Mouse (Mus musculus): Measurements from ENCODE around the gene Tmem232. TPM values are rescaled to one million over a fixed set of nuclear protein-coding genes. Genes with fewer than 3 reads are reported as not detected.
"Not testable (repeated sequence)": the region's sequence is repeated elsewhere in the genome, so short reads cannot be mapped to it uniquely, and the experiment has no call there.

Tmem232 gene
- total RNA-seq (2021), result not detected

DNA sequence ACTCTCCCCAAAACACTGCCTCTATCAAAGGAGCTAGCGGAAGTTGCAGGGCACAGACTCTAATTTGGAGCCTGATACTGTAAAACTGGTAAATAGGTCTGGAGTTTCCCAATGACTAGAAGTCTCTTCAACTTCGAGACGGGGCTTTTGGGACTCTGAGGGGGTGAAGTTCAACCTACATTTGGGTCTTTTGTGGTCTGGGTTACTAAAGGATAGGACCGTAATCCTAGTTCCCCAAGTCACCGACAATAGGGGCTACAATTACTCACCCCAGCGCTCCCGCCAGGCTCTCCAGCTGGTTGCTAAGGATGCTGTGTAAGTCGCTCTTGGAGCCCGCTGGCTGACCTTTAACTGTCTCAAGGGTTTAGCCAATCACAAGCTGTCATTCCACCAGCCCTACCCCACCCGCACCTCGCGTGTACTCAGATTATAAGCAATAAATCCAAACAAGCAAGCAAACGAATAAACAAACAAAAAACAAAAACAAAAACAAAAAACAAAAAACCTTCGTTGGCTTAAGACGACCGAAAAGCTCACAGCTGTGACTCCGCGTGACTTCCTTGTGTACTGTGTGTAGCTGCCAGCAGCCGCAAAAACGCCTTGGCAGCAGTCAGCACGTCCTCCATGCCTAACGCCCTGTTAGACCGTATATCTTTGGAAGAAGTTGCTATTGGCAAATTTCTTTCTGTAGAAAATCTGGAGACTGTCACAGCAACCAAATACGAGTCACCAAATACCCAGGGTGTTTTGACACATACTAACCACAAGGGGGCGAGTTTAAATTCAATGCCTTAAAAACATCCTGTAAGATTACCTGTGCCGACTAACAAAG is at the start of gene Tmem232:
Gene Tmem232 (minus strand): TSS at position 342 of the 832 bp plus-strand sequence.
- intact Hi-C loops (cut with DNase I), result no loop called here
- DNase-seq (ENCODE audit: low spot score), result peak; percentile 21

DNA sequence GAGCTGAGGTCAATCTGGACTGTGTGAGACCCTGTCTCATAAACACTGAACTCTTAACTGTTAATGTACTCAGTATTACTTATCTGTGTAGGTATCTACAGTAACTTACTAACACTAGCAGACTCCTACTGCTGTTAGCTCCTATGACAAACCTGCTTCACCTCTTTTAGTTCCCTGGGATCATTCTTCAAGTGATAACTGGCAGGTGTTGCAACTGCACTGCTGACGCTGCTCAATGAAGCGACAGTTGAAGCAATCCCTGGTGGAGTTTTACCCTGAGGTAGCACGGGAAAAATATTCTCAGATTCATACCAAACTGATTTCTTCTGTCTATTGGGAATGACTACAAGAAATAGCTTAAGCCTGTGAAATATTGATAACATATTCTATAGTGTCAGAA is 46.3 kb upstream of the Tmem232 start:
- intact Hi-C loops (cut with DNase I), result no loop called here
- DNase-seq (ENCODE audit: low spot score), result no peak

DNA sequence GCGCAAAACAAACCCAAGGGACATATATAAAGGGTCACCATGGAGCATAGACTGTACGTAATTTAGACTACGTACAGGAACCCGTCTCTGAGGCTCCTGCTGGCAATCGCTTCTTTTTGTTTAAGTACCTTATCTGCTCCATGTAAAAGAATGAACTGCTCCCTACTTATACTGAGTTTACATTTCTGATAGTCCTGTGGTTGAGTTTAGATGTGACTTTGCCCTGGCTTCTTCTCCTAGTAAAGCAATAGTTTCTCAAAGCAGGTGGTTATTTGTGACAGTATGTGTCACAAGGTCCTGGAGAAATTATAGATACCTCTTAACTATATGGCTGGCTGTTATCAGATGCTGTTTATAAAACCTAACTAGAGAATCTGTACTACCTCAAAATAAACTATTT is 40.9 kb upstream of the Tmem232 start:
- DNase-seq (ENCODE audit: low spot score), result no peak
- intact Hi-C loops (cut with DNase I), result no loop called here

DNA sequence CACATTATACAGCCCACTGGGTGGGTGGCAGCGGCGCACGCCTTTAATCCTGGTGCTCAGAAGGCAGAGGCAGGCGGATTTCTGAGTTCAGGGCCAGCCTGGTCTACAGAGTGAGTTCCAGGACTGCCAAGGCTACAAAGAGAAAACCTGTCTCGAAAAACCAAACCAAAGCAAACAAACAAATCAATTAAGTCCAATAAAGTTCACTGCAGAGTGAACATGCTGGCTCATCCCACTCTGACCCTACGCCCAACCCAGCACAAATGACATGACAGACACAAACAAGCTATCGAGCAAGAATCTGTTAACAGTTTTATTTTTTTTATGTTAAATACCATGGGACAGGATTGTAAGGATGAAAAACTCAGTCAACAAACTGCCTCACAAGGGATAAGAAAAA is 39.2 kb upstream of the Tmem232 start:
- no peak for DNase-seq (ENCODE audit: low spot score)
- intact Hi-C loops (cut with DNase I), result no loop called here

DNA sequence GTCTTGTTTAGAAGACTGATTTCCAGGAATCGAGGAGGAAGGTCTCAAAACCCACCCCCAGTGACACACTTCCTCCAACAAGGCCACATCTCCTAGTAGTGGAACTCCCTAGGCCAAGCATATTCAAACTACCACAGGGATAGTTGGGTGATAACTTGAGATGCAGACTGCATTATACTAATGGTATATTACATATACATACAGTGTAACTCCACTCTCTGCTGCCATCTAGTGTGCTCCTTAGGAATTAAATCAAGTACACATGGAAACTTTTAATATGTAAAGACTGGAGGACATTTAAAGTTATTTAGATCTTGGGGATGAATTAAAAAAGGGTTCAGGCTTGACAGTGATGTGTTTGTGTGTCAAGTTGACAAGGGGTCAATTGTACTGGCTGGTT is 34.8 kb upstream of the Tmem232 start:
- DNase-seq (ENCODE audit: low spot score), result no peak
- intact Hi-C loops (cut with DNase I), result no loop called here

DNA sequence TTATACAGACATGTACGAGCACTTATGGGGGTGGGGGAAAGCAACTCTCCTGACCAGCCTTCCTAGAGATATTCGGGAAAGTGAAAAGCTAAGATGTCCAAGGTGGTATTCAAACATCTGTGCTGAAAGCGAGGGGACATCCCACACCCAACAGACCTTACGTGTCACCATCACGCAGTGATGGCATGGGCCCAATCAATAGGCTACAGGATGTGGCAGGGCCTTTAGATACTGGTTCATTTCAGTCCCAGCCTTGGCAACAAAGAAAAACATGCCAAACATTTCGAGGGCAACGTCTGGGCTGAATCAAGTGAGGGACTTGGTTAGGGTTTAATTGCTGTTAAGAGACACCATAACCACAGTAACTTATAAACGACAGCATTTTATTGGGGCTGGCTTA is 34.3 kb upstream of the Tmem232 start:
- intact Hi-C loops (cut with DNase I), result no loop called here
- no peak for DNase-seq (ENCODE audit: low spot score)

DNA sequence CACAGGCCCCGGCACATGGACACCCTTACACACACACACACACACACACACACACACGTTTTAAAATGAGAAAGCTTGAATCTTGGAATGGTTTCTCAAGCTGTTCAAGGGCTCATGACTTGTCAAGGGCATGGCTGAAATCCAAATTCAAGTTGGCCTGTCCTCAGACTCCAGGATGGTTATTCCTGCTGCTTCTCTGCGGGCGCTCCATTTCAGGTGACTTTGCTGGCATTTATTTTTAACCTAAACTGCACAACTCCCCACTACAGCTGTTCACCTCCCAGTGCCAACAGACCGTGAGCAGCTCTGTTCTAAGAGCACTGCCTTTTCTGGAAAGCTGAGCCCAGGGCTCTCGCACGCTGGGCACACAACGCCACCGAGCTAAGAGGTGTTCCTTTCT is 31.3 kb upstream of the Tmem232 start:
- intact Hi-C loops (cut with DNase I), result no loop called here
- DNase-seq (ENCODE audit: low spot score), result no peak

DNA sequence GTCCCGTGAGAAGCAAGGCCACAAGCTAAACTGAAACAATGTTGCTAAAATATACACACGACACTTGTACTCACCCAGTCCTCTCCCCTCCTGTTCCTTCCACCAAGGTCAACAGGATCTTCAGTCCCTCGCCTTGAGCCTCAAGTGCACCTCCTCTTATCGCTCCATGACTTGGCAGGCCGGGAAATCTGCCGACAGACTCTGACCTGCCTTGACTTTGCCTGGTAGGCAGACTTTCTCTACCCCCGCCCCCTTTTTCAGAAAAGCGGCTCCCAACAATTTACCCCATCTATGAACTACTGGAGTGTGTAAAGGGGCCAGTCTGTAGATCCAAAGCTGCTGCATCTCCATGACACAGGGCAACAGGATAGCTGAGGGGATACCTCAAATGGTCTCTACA is 30.9 kb upstream of the Tmem232 start:
- no peak for DNase-seq (ENCODE audit: low spot score)
- intact Hi-C loops (cut with DNase I), result no loop called here

DNA sequence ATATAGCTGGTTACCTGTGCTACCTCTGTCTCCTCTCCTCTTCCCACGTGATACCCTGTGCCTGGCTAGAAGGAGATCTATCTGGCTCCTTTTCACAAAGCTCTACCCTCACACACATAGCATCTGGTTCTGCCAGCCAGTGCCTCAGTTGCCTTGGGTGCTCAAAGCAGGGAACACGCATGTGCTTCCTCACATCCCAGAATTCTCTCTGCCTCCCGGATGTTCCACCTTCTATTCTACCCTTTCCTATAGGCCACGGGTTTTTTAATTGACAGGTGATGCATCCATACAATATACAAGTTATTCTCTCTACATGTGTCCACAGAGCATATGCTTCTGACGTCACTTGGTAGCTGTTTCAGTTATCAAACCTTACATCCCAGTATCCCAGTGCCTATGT is 23.6 kb upstream of the Tmem232 start:
- DNase-seq (ENCODE audit: low spot score), result no peak

DNA sequence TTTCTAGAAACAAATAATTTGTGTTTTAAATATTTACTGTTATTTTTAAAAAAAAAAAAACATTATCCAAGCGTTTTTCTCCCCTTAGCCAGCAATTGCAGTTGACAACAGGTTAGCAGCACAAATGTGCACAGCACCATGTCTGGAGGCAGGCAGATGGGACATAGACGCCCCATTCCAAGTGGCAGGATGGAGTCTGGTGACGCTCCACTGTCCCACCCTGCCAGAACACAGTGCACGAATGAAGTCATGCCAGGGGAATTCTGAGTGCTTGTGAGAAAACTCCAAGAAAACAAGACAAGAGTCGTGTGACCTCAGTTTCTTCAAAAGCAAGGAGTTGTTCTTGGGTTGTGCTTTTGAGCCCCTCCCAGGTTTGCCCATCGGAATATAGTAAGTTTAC is 22.8 kb upstream of the Tmem232 start:
- intact Hi-C loops (cut with DNase I), result loop anchor here (5.0 kb wide), 1 partner anchor 491 kb away; no protein-coding TSS in a partner anchor
- DNase-seq (ENCODE audit: low spot score), result no peak

More for the DNA sequence above, 23.6 kb upstream of the Tmem232 start:
- intact Hi-C loops (cut with DNase I), result loop anchor here (5.0 kb wide), 1 partner anchor 492 kb away; no protein-coding TSS in a partner anchor

DNA sequence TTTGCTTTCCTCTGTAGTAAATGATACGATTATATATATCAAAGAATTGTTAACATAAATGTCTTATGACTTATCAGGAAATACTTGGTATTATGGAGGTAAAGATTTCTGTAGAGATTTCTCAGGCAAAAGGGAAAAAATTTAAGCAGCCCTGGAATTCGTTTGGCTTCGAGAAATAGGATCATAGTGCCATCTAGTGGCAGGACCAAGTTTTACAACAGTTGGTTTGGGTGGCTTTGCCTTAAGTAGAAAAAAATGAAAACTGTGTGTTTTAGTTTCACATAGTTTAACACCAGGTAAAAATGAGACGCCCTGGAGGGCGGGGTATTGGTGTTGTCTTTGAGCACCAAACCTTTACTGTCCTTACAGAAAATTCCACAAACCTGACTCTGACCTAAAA is 22.2 kb upstream of the Tmem232 start:
- no peak for DNase-seq (ENCODE audit: low spot score)
- intact Hi-C loops (cut with DNase I), result loop anchor here (5.0 kb wide), 1 partner anchor 490 kb away; no protein-coding TSS in a partner anchor

DNA sequence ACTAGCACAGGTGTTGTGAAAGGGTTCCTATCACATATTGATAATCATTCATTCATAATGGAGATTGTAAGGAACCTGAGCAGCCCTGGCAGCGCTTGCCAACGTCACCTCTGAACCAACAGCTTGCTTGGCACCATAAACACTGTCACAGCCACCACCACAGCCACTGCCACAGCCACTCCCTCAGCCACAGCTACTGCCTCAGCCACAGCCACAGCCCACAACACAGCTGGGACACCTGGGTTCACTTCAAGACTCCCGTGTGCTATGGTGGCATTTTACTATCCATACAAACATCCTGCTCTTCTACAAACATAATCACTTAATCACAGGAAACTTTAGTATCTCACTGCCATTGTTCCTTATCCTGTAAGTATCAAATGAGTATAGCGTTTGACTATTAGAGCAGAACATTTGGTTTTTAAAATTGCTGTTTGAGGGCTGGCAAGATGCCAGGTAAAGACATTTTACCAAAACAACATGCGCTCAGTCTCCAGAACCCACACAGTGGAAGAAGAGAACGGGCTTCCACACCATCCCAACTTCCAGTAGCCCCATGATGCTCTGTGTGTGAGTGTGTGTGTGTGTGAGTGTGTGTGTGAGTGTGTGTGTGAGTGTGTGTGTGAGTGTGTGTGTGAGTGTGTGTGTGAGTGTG is 20.9 kb upstream of the Tmem232 start:
- no peak for DNase-seq (ENCODE audit: low spot score)
- intact Hi-C loops (cut with DNase I), result loop anchor here (5.0 kb wide), 1 partner anchor 489 kb away; no protein-coding TSS in a partner anchor

DNA sequence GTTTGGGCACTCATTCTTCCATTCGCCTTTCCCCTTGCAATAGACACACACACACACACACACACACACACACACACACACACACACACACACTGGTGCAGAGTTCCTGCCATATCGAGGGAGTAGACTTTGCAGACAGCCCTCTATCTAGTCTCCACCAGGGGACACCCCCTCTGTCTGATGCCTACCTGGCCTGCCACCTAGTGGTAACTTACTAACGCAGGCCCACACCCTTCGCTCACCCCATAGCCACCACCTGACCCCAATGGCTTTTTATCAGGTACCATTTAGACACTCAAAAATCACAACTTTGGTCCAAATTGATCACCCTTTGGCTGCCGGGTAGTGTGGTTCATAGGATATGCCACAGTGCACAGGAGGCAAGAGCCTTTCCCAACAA is 18.7 kb upstream of the Tmem232 start:
- intact Hi-C loops (cut with DNase I), result no loop called here
- DNase-seq (ENCODE audit: low spot score), result no peak

DNA sequence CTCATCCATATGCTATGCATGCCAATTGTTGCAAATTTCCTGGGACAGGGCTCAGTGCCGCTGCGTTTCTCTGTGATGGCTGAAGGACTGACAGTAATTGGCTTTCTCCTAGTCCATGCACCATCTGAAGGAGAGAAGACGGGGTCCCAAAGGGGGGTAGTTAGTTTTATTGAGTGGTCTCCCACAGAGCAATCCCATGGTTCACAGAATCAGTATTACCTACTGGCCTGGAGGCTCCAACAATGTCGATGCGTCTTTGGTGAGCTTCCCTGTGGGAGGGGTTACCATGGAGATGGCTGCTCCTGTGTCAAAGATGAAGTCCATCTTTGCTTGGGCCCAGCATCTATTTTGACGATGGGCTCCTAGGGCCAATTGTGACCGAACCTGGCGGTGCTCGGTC is 18.2 kb upstream of the Tmem232 start:
- DNase-seq (ENCODE audit: low spot score), result no peak
- intact Hi-C loops (cut with DNase I), result no loop called here

DNA sequence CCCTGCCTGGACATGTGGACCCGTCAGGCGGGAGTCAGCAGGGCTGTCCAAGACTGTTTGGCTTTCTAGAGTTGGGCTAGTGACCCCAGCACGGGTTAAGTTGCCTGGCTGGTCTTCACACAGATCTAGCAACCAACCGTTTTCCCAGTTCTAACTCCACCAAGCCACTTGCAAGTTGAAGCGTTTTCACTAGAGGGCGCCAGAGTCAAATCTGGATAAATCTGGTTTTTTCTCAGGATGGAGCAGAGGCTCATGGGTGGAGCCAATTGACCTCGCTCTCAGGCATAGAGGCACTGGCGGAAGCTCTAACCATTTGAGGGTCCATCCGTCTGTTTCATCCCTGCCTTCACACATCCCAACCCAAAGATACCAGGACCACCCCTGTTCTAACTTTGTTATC is 17.6 kb upstream of the Tmem232 start:
- intact Hi-C loops (cut with DNase I), result no loop called here
- no peak for DNase-seq (ENCODE audit: low spot score)

DNA sequence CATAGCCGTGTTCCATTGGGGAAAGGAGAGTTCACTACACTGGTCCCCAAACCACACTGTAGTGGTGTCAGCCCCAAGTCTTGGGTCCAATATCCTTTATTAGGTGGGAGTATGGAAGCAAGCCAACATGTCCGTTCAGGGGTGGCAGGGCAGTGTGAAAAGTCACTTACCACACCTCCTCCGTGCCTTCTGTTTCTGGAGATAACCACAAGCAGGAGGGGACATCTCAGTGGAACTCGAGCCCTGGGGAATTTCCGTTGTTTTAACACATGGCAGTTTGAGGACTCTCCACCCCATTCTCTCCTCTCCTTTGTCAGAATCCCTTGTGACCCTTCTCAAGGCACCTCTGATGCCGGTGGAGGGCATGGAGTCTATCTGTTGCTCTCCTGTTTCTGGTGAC is 16.6 kb upstream of the Tmem232 start:
- no peak for DNase-seq (ENCODE audit: low spot score)
- intact Hi-C loops (cut with DNase I), result no loop called here

DNA sequence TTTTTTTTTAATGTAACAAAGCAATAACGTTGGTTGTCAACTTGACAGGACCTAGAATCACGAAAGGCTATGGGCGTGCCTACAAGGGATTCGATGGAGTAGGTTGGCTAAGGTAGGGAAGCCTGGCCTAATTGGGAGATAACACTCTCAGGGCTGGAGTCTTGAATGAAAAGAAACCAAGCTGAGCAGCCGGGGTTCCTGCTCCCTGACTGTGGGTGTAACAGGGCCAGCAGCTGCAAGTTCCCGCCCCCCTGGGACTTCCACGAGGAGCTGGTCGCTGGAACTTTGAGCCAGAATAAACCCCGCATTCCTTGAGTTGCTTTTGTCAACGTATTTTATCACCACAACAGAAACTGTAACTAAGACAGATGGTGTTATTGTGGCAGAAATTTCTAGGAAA is 16.2 kb upstream of the Tmem232 start:
- no peak for DNase-seq (ENCODE audit: low spot score)
- intact Hi-C loops (cut with DNase I), result no loop called here

DNA sequence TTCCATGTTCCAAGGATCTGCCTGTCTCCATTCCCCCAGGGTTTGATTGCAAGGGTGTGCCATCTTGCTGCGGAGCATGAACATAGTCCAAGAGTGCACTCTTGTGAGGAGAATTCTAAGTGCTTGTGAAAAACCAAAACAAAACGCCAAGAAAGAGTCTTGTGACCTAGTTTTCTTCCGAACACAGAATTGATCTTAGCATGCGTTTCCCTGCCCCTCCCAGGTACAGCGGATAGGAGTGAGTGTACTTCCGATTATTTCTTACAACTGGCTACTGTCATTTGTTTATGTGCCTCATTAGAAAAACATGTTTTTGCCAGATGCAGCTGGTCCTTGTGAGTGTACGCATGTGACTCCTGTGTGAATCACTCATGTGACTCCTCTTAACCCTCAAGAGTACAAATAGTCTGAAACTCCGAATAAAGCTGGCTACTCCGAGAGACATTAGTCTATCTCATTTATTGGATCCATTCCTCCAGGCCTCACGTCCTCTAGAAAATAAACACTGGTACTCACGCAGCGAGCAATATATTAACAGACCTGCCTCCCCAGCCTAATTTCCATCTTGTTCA is 11.9 kb upstream of the Tmem232 start:
- intact Hi-C loops (cut with DNase I), result no loop called here
- DNase-seq (ENCODE audit: low spot score), result no peak

DNA sequence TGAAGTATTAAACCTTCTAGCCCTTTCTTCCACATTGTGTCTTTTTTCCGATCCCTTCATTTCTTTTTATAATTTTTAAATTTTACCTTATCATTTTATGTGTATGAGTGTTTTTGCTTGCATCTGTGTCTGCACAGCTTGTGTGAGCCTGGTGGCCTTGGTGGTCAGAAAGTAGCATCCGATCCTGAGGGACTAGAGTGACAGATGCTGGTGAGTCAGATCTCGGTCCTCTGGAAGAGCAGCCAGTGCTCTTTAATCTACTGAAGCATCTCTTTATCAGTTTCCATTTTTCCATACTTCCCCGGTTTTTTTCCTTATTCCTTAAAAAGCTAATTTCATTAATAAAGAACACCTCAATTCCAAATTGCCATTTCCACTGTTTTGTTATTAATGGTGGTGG is 9.8 kb upstream of the Tmem232 start:
- no peak for DNase-seq (ENCODE audit: low spot score)
- intact Hi-C loops (cut with DNase I), result no loop called here

DNA sequence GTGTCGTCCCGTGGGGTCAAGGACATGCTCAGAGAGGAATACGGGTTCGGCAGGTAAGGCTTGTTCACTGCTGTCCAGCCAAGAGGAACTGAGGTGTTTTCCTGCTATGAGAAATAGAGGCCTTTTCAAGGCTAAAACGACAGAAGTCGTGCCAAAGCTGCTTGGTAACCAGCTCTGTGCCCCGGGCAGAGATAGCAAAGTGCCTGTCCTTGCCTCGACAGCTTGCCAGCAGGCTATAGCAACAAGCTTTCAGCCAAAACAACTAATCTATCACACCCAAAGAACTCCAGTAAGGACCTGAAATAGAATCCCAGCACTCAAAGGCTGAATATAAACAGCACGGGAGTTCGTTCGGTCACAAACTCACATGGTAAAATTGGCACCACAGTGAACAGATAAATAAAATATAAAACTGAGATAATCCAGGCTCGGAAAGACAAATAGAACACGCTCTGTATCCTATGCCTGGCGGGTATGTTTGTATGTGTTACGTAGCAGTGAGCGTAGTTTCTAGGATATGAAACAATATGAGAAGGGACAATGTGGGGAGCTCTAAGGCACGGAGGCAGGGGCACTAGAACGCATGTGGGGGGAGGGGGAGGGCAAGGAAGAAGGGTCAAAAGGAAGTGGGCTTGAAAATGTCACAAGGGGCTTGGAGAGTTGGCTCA is 8.2 kb upstream of the Tmem232 start:
- DNase-seq (ENCODE audit: low spot score), result no peak
- intact Hi-C loops (cut with DNase I), result no loop called here

DNA sequence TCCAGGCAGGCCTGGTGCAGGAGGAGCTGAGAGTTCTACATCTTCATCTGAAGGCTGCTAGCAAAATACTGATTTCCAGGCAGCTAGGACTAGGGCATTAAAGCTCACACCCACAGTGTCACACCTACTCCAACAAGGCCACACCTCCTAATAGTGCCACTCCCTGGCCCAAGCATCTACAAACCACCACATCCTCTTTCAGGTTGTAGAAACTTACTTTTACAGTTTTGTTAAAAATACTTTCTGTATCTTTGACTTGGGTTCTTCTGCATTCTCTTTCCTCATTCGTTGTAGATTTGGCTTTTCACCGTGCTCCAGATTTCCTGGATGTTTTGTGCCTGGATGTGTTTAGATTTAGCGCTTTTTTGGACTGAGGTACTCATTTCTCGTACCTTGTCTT is 5.6 kb upstream of the Tmem232 start:
- intact Hi-C loops (cut with DNase I); DNase-seq (ENCODE audit: low spot score): not testable (repeated sequence)

All from heart, postnatal 25 days (tissue).